Mouse (Mus musculus) neural tube, embryonic 13.5 days (tissue): ENCODE measurements at regions not wholly inside any gene's neighbourhood (a gene's known extent, or its start where the extent isn't known, plus 50 kb on each side); places are given as distances from the start of the nearest gene placed in this dataset.

ENCODE experiments used
- ATAC-seq: fragments of 200-750 bp; cut with Nextera tagmentation; 2 replicates; pipeline ENCODE4 v1.8.0; 2017; ENCODE audit warnings: low read depth, mild to moderate bottlenecking, moderate TSS enrichment, moderate library complexity
- H3K27ac ChIP-seq: fragments of 300-500 bp; sonication (generic); replicated peaks from 2 replicates; pipeline ENCODE4 v1.5.1; 2015; ENCODE audit warnings: moderate library complexity, mild to moderate bottlenecking, inconsistent platforms
- H3K27me3 ChIP-seq: fragments of 300-500 bp; sonication (generic); 2 replicates; pipeline ENCODE4 v1.6.1; 2015; ENCODE audit warnings: mild to moderate bottlenecking, inconsistent platforms
- H3K36me3 ChIP-seq: fragments of 300-500 bp; sonication (generic); 2 replicates; pipeline ENCODE4 v1.6.1; 2015; ENCODE audit warnings: mild to moderate bottlenecking, inconsistent platforms
- H3K4me1 ChIP-seq: fragments of 300-500 bp; sonication (generic); replicated peaks from 2 replicates; pipeline ENCODE4 v1.6.1; 2015; ENCODE audit warnings: inconsistent platforms
- H3K4me2 ChIP-seq: fragments of 300-500 bp; sonication (generic); 2 replicates; pipeline ENCODE4 v1.6.1; 2015; ENCODE audit warnings: inconsistent platforms, mild to moderate bottlenecking, moderate library complexity
- H3K4me3 ChIP-seq: fragments of 300-500 bp; sonication (generic); 2 replicates; pipeline ENCODE4 v1.5.1; 2015; ENCODE audit warnings: mild to moderate bottlenecking, inconsistent platforms
- H3K9ac ChIP-seq: fragments of 300-500 bp; sonication (generic); 2 replicates; pipeline ENCODE4 v1.6.1; 2015; ENCODE audit warnings: moderate library complexity, mild to moderate bottlenecking, inconsistent platforms
- H3K9me3 ChIP-seq: fragments of 300-500 bp; sonication (generic); 2 replicates; pipeline ENCODE4 v1.6.1; 2016; ENCODE audit warnings: inconsistent platforms
- WGBS: fragments of 180-500 bp; shearing (Covaris S2); methylation state at CpG from one replicate; pipeline ENCODE4 v1.1.7; 2015; 5-methylcytosine and 5-hydroxymethylcytosine counted together

DNA sequence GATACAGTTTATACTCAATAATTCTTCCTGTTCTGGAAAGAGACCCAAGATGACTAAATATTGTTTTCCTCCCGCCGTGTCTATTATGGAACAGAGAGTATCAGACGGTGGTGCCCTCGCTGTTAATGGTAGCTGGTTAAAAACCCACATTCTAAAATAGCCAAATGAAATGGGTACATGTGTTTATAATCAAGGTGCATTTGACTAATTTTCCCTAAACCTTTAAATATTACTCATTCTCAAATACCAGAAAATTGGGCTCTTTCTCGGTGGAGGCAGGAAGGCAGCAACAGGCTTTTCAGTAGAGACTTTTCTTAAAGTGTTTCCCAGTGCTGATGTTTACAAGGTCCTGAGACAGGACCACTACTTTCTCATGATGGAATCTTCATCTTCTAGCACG, 199.8 kb upstream of the Habp2 start:
- H3K4me2 ChIP-seq: no peak overlapping the region

DNA sequence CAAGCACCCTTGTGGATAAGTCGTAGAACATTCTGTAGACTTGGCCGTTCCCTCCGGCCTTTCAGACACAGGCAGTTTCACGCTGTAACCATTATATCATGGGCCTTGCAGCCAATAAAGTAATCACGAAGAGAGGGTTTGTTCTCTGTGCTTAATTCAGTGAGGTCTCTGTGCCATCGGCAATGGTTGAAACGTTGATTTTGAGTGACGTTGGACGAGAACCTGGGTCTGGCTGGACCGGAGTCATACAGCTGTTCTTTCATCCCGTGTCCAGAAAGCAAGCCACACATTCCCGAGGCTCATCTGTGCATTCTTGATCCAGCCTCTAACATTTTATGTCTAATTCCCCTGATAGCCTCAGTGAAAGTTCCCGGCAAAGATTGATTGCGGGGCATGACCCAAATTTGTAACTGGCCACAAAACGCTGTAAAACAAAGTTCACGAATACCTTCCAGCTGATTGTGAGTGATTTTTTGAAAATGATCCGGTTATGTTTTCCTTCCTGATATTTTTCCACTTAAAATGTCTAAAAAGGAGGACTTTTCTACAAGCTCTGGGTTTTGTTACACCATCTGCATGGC, 197.1 kb upstream of the Habp2 start:
- no peak overlapping the region for H3K4me3 ChIP-seq
- H3K9me3 ChIP-seq: no peaks in the 10 kb centered on the region
- H3K9ac ChIP-seq: no peak overlapping the region
- H3K4me2 ChIP-seq: no peak overlapping the region
- H3K27me3 ChIP-seq: no peaks in the 10 kb centered on the region
- no peaks in the 10 kb centered on the region for H3K4me1 ChIP-seq
- no peaks in the 10 kb centered on the region for H3K36me3 ChIP-seq
- 79% methylated on average over 17 of the region's 17 CpGs for WGBS
- ATAC-seq: no peak
- H3K27ac ChIP-seq: no peak overlapping the region

More for the DNA sequence above, 199.8 kb upstream of the Habp2 start:
- Histone ChIP-seq H3K36me3 (no peaks in the 10 kb centered on the region), H3K4me1 (no peaks in the 10 kb centered on the region), H3K4me3 (no peak overlapping the region), H3K9ac (no peak overlapping the region), H3K27ac (no peak overlapping the region), H3K9me3 (peaks cover 20% of the 10 kb centered on the region), H3K27me3 (no peaks in the 10 kb centered on the region)
- WGBS: 88% methylated on average over 6 of the region's 6 CpGs
- no peak for ATAC-seq

DNA sequence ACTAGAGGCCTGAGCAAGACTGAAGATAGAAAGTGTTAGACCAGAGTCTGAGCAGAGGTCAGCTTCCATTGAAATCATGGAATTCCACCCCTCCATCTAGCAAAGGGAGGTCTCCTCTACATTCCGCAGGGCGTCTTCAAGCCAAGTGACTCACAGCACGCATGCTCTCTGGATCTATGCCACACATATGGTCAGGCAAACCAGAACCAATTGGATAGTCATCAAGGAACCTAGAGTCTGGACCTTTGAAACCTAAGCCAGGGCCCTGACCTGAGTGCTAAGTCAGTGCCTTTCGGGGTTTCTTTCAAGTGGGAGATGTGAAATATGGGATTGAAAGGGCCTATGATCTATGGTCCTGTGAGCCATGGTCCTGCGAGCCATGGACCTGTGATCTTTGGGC, 195.4 kb upstream of the Habp2 start:
- Histone ChIP-seq H3K27me3 (no peaks in the 10 kb centered on the region), H3K4me3 (no peak overlapping the region), H3K27ac (no peak overlapping the region), H3K9ac (no peak overlapping the region), H3K4me1 (no peaks in the 10 kb centered on the region), H3K4me2 (no peak overlapping the region), H3K9me3 (no peaks in the 10 kb centered on the region), H3K36me3 (no peaks in the 10 kb centered on the region)
- no peak for ATAC-seq
- WGBS: 94% methylated on average over 5 of the region's 5 CpGs

DNA sequence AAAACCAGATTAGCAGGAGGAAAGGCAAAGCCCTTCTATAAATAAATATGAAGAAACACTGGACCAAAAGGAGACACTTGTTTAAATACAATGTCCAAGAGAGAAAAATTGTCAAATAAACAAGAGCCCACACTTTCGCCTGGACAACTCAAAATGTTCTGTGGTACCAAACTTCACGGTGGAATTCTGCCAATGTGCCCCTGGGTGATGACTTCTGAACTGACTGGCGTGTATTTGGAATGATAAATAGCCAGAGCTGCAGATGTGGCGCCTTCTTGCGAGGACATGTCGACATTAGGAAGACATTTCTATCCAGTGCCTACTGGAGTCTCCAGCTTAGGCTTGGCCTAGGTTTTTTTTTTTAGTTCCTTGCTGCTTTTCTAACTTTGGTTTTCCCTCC, 191.1 kb upstream of the Habp2 start:
- Histone ChIP-seq H3K9ac (no peak overlapping the region), H3K27ac (no peak overlapping the region), H3K36me3 (no peaks in the 10 kb centered on the region), H3K4me3 (no peak overlapping the region), H3K4me1 (no peaks in the 10 kb centered on the region), H3K9me3 (peaks cover 6% of the 10 kb centered on the region; the same call in 1 of the 2 replicates), H3K4me2 (no peak overlapping the region), H3K27me3 (no peaks in the 10 kb centered on the region)
- ATAC-seq: no peak
- 76% methylated on average over 6 of the region's 6 CpGs for WGBS

DNA sequence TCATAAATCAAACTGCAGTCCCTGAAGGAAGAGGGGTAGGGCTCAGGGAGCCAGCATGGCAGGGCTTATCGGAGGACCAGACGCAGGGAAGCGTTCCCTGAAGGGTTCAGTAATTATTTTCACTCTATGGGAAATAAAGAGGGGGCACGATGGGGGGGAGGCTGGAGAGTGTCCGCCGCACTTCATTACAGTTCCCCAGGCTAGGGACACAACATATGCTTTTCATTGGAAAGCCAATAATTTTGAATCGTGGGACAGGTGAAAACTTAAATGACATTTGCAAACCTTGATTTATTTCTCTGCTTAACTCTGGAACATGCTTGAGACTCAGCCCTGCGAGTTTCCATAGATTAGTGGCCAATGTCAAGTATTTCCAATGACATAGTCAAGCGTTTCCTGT, 187.2 kb upstream of the Habp2 start:
- H3K9ac ChIP-seq: no peak overlapping the region
- peaks cover 12% of the 10 kb centered on the region for H3K27me3 ChIP-seq
- no peaks in the 10 kb centered on the region for H3K4me1 ChIP-seq
- H3K36me3 ChIP-seq: no peaks in the 10 kb centered on the region
- H3K4me2 ChIP-seq: no peak overlapping the region
- H3K27ac ChIP-seq: no peak overlapping the region
- H3K9me3 ChIP-seq: peaks cover 6% of the 10 kb centered on the region; the same call in 1 of the 2 replicates
- no peak overlapping the region for H3K4me3 ChIP-seq
- WGBS: 74% methylated on average over 9 of the region's 9 CpGs
- ATAC-seq: no peak

DNA sequence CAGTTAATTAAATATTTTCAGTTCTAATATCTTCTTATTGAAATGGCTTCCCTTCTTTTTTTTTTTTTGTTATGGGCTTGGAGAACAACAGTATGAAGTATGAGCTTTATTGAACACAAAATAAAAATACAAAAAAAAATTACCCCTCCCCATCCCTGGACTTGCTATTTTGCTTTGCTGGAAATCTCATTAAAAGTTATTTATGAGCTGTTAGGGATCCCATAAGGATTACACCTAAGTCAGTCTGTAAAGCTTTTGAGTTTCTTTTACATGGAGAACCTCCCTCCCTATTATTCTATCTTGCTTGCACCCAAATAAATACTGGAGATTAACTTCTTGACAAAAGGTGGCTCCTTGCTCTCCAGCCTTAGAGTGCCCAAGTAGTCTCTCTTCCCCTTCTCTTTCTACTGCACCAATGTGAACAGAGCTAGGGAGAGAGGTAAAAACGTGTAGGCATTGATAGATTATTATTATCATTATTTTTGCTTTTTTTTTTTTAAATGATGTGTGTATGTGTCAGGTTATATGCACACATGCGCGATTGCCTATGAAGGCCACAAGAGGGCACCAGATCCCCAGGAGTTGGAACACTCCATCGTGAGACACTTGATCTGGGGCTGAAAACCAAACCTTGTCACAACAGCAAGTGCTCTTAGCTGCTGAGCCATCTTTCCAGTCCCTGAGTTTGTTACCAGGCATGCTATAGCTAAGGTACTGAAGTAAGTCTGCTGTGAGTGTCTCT, 186.6 kb upstream of the Habp2 start:
- Histone ChIP-seq H3K4me1 (peaks cover 5% of the 10 kb centered on the region), H3K27ac (no peak overlapping the region), H3K9me3 (peaks cover 6% of the 10 kb centered on the region; the same call in 1 of the 2 replicates), H3K4me2 (no peak overlapping the region), H3K27me3 (peaks cover 12% of the 10 kb centered on the region), H3K4me3 (no peak overlapping the region), H3K9ac (no peak overlapping the region), H3K36me3 (no peaks in the 10 kb centered on the region)
- WGBS: 70% methylated on average over 4 of the region's 4 CpGs
- no peak for ATAC-seq

DNA sequence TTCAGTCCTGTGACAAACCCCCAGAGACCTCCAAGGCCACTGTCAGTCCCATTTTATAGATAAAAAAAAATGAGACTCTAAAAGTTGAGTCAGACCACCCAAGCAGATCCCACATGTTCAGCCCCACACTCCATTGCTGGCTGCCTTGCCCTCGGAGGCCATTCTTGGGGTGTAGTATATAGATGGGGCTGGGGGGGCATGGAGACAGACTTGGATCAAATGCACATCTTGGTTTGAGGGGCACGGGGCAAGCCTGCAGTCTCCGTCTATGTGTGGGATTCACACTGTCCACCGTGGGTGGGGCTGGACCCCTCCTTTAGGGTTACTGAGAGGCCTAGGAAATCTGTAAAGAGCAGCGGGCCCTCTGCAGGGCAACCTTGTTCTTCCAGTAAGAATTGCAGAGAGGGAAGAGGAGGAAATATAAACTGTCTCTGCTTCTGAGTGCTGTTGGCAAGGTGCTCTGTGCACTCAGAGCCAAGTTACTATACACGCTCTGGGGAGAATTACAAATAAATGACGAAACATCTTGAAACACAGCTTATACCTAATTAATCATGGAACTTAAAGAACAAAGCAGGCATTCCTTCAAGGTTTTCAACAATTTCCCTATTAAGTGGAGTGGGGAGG, 184.4 kb upstream of the Habp2 start:
- H3K4me3 ChIP-seq: no peak overlapping the region
- 76% methylated on average over 7 of the region's 7 CpGs for WGBS
- no peak overlapping the region for H3K27ac ChIP-seq
- H3K36me3 ChIP-seq: no peaks in the 10 kb centered on the region
- H3K4me2 ChIP-seq: no peak overlapping the region
- H3K9ac ChIP-seq: no peak overlapping the region
- H3K9me3 ChIP-seq: peaks cover 6% of the 10 kb centered on the region; the same call in 1 of the 2 replicates
- H3K4me1 ChIP-seq: peaks cover 15% of the 10 kb centered on the region
- no peak for ATAC-seq
- peaks cover 17% of the 10 kb centered on the region for H3K27me3 ChIP-seq

DNA sequence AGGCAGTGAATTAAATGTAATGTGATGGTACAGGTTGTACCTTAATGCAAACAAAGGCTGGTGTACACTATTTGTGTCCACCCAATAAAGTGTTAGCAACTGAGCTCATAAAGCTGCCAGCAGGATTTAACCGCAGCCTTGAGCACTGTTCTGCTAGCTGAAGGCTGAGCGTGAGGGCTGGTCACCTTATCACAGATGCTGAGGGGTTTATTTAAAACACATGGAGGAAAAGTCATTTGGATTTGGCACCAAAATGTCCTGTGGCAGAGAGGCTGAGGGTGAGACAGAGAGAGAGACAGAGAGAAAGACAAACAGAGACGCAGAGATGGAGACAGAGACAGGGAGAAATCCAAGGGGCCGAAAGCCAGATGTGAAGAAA, 181.9 kb upstream of the Habp2 start:
- Histone ChIP-seq H3K9me3 (no peaks in the 10 kb centered on the region), H3K4me1 (peaks cover 15% of the 10 kb centered on the region), H3K27ac (no peak overlapping the region), H3K4me2 (peak overlapping the region; percentile 26; the same call in 1 of the 2 replicates), H3K4me3 (no peak overlapping the region), H3K27me3 (peaks cover 17% of the 10 kb centered on the region), H3K9ac (no peak overlapping the region), H3K36me3 (no peaks in the 10 kb centered on the region)
- no peak for ATAC-seq
- WGBS: 48% methylated on average over 4 of the region's 4 CpGs

DNA sequence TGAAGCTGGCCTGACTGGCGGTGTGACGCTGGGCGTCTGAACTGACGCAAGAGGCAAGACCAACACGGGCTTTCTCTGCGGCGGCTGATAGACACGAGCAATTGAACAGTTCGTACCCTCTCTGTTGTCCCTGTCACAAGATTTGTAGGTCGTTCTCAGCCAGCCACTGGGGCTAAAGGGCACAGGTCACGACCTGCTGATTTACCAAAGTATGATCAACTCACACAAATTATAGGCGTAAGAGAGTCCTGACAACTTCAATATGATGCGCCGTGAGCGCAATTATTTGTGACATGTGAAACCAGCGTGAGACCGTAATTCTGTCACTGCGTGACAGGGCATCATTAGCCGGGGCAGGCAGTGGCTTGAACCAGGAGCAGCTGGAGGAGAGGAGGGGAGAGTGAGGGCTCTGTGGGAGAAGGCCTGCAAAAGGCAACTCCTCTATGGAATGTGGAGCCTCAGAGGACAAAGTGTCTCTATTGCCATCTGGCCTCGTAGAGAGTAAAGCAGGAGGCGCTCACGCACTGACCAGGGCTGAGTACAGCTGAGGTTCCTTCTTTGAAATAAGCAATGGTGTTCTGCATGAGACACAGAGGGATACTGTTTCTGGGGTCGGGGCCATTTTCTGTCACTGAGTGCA, 181.4 kb upstream of the Habp2 start:
- Histone ChIP-seq H3K27me3 (peaks cover 17% of the 10 kb centered on the region), H3K9ac (no peak overlapping the region), H3K4me1 (peaks cover 17% of the 10 kb centered on the region), H3K4me3 (no peak overlapping the region), H3K27ac (no peak overlapping the region), H3K4me2 (peak overlapping the region; percentile 26), H3K36me3 (no peaks in the 10 kb centered on the region), H3K9me3 (no peaks in the 10 kb centered on the region)
- 14% methylated on average over 23 of the region's 23 CpGs for WGBS
- ATAC-seq: peak; percentile 61

DNA sequence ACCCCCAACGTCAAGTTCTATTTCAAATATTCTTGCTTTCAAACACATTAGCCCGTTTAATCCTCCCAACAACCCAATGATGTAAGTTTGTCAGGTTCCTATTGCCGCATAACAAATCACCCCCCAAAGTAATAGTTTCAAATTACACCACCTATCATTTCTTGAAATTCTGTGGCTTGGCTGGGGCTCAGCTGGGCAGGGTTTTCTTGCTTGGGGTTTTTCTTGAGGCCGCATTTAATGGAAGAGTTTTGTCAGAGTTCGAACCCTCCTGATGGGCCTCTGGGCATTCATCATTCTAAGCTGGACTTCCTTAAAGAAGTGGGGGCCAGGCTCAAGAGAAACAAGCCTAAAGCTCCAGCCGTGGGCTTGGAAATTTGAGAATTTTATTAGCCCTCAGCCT, 178.1 kb upstream of the Habp2 start:
- no peak overlapping the region for H3K4me3 ChIP-seq
- peaks cover 18% of the 10 kb centered on the region for H3K4me1 ChIP-seq
- peaks cover 6% of the 10 kb centered on the region; the same call in 1 of the 2 replicates for H3K27me3 ChIP-seq
- no peaks in the 10 kb centered on the region for H3K36me3 ChIP-seq
- no peak overlapping the region for H3K4me2 ChIP-seq
- ATAC-seq: no peak
- no peaks in the 10 kb centered on the region for H3K9me3 ChIP-seq
- H3K27ac ChIP-seq: no peak overlapping the region
- WGBS: 75% methylated on average over 6 of the region's 6 CpGs
- H3K9ac ChIP-seq: no peak overlapping the region

DNA sequence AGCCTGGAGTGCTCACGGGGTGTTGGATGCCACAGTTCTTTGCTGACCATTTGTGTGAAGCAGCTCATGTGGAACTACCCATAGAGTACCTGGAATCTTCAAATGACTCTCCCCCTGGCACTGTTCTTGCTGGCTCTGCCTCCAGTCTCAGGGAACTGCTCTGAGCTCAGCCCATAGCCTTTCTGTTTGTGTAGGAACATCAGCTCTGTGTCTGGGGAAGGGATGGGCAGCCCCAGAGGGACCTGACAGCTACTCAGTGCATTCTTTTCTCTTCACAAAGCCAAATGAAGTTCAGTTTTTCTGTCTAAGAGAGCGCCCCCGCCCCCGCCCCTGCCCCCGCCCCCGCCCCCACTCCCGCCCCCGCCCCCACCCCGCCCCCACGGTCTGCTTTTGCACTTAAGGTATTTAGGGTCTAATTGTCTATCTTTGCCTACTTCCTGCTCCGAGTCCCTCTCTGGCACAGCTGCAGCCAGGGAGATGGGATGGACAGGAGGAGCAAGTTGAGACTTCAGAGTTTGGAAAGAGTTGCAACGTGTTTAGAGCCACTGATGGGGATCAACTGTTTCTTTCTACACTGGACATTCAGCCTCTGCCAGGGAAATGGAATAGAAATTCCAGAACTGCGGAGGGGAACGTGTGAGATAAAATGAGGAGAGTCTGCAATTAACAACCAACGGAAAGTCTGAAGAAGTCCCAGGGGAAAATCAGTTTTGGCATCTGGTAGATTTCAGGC, 171.2 kb upstream of the Habp2 start:
- Histone ChIP-seq H3K9me3 (no peaks in the 10 kb centered on the region), H3K36me3 (no peaks in the 10 kb centered on the region), H3K27ac (no peak overlapping the region), H3K4me2 (0 out of 2 replicates have a peak overlapping the region, but pooled peaks have one; percentile 13), H3K4me1 (peaks cover 15% of the 10 kb centered on the region), H3K27me3 (no peaks in the 10 kb centered on the region), H3K4me3 (no peak overlapping the region), H3K9ac (no peak overlapping the region)
- no peak for ATAC-seq
- WGBS: 13% methylated on average over 11 of the region's 15 CpGs

DNA sequence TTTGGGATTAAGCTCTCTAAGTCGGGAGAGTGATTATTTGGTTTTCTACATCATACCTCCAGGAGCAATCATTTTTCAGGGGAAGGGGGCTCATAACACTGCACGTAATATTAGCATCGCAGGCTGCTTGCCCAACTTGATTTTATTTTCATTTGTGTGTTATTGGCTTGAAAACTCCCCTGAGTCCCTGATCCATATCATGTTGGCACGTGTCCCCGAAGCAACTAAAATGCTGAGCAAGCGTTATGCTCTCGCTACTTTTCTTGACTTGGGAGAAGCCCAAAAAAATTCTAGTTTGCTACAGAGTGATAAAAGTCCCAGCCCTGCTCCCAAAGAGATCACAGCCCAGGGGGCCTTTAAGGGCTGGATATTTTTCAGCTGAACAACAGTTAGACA, 170.7 kb upstream of the Habp2 start:
- Histone ChIP-seq H3K27ac (no peak overlapping the region), H3K9ac (no peak overlapping the region), H3K27me3 (no peaks in the 10 kb centered on the region), H3K4me1 (peaks cover 15% of the 10 kb centered on the region), H3K4me3 (no peak overlapping the region), H3K36me3 (no peaks in the 10 kb centered on the region), H3K9me3 (0 out of 2 replicates have a peak, but pooled peaks cover 3% of the 10 kb centered on the region), H3K4me2 (no peak overlapping the region)
- 54% methylated on average over 7 of the region's 7 CpGs for WGBS
- no peak for ATAC-seq
